Mouse (Mus musculus) lung, adult 2 months (tissue): ENCODE results near the gene Hibch.

ENCODE experiments used
- CTCF ChIP-seq: fragments of 200-500 bp; IDR thresholded peaks from 2 replicates; pipeline ENCODE4 v1.5.1; 2011; ENCODE audit warnings: mild to moderate bottlenecking, low read length, control low read depth; ENCODE audit not compliant: insufficient read depth
- POLR2A ChIP-seq: fragments of 200-500 bp; IDR thresholded peaks from 2 replicates; pipeline ENCODE4 v1.6.1; 2011; ENCODE audit warnings: low read depth, mild to moderate bottlenecking, control low read depth, low read length, borderline replicate concordance; ENCODE audit errors: extremely low read depth

DNA sequence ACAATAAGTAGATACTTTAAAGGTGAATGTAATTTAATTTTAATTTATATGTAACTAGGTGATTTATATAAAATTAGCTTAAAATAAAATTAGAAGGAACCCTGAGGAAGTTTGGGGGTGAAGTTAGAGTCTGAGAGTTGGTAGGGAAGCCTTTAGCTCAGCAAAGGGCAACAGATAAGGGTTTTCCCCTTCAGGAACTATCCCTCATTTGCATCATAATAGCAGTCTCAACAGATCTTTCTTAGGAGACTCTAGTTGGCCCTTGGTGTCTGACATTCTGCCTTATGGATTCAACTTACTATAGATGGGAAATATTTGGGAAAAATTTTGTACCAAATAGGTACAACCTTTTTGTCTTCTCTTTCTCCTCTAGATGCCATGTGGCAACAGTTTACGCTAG, 19.5 kb downstream of the Hibch start:
- TF ChIP-seq POLR2A (no peak), CTCF (no peak)
